8 mouse cellular contexts compared by ENCODE assay signal in genomic region chr11:103170494-103171285, GRCm38 (mm10). TPM values are rescaled to one million over a fixed set of nuclear protein-coding genes. Genes with fewer than 3 reads are reported as not detected.
DNase-seq lines count a peak whose midpoint lies in the region; ATAC-seq and TF ChIP-seq lines count a peak whose summit lies in the region.

Fmnl1 (plus strand) TSS chr11:103171107.

- H3K4me2 ChIP-seq in embryonic facial prominence, embryonic 12.5 days (replicated peaks): peak within 1 kb of the TSS; percentile 99

- WGBS in embryonic facial prominence, embryonic 12.5 days: 2% methylated on average over 55 of the region's 84 CpGs

- no peaks in the 10 kb centered on the region for H3K36me3 ChIP-seq in C2C12 (ENCODE audit: control insufficient read depth, insufficient read depth)
- no peaks in the 10 kb centered on the region for H3K36me3 ChIP-seq in ES-Bruce4 (ENCODE audit: control insufficient read depth, insufficient read depth, low read length, poor library complexity, severe bottlenecking)
- H3K36me3 ChIP-seq in embryonic facial prominence, embryonic 12.5 days: no peaks in the 10 kb centered on the region

- DNase-seq in heart, postnatal 4 days: peak; percentile 43
- peak in 1 of 2 experiments; percentile 44 for DNase-seq in layer of hippocampus, postnatal 25 days (ENCODE audit: extremely low spot score in 1 of 2, low spot score in 1 of 2)
- DNase-seq in lung, postnatal 4 days: peak; percentile 73 to 77
- peak; percentile 50 to 78 for DNase-seq in spleen, postnatal 10 days (ENCODE audit: low spot score in 2 of 2)
- no peak for DNase-seq in urinary bladder, postnatal 25 days (ENCODE audit: low spot score)

- H3ac ChIP-seq in C2C12 (ENCODE audit: control insufficient read depth, insufficient read length, low read depth): peak within 1 kb of the TSS; percentile 49

- ATAC-seq in embryonic facial prominence, embryonic 12.5 days (ENCODE audit: insufficient number of reproducible peaks, insufficient read depth, low FRiP score, low TSS enrichment): no peak

- TF ChIP-seq CTCF in C2C12 (IDR thresholded peaks at IDR 0.05; ENCODE audit: control insufficient read depth, insufficient read depth, insufficient read length) (no peak), ES-Bruce4 (IDR thresholded peaks at IDR 0.05; ENCODE audit: low read depth, low read length) (no peak)

- H3K4me1 ChIP-seq in ES-Bruce4 (ENCODE audit: control insufficient read depth, insufficient read depth, low read length): peaks cover 2% of the 10 kb centered on the region
- peaks cover 8% of the 10 kb centered on the region; the same call in 1 of the 2 replicates for H3K4me1 ChIP-seq in embryonic facial prominence, embryonic 12.5 days

- no peaks in the 10 kb centered on the region for H3K79me2 ChIP-seq in C2C12 (ENCODE audit: control insufficient read depth, insufficient read depth)

- no peak within 1 kb of the TSS for H3K27ac ChIP-seq in ES-Bruce4 (ENCODE audit: insufficient read depth, low read length)
- H3K27ac ChIP-seq in embryonic facial prominence, embryonic 12.5 days: 0 out of 2 replicates have a peak within 1 kb of the TSS, but pooled peaks have one; percentile 3

- H3K9me3 ChIP-seq in ES-Bruce4 (replicated peaks; ENCODE audit: control insufficient read depth, insufficient read depth, low read length, poor library complexity, severe bottlenecking): no peaks in the 10 kb centered on the region
- H3K9me3 ChIP-seq in embryonic facial prominence, embryonic 12.5 days: no peaks in the 10 kb centered on the region

- TF ChIP-seq EP300 in ES-Bruce4 (IDR thresholded peaks at IDR 0.05; ENCODE audit: insufficient read depth, low read depth, low read length): no peak

- H3K4me3 ChIP-seq in C2C12 (ENCODE audit: insufficient read depth, poor library complexity, severe bottlenecking) (peak within 1 kb of the TSS; percentile 27), ES-Bruce4 (ENCODE audit: low read depth, low read length) (peak within 1 kb of the TSS; percentile 68)
- H3K4me3 ChIP-seq in embryonic facial prominence, embryonic 12.5 days: peak within 1 kb of the TSS; percentile 58

- peak within 1 kb of the TSS; percentile 84 for H3K9ac ChIP-seq in ES-Bruce4 (ENCODE audit: low read depth, poor library complexity, severe bottlenecking)
- H3K9ac ChIP-seq in embryonic facial prominence, embryonic 12.5 days: peak within 1 kb of the TSS; percentile 43

- H3K27me3 ChIP-seq in C2C12 (ENCODE audit: control insufficient read depth, insufficient read depth, insufficient read length) (no peaks in the 10 kb centered on the region), ES-Bruce4 (ENCODE audit: control insufficient read depth, insufficient read depth, low read length, poor library complexity, severe bottlenecking) (peaks cover 9% of the 10 kb centered on the region)
- peaks cover 52% of the 10 kb centered on the region for H3K27me3 ChIP-seq in embryonic facial prominence, embryonic 12.5 days

- no peak for TF ChIP-seq POLR2A in ES-Bruce4 (IDR thresholded peaks at IDR 0.05; ENCODE audit: insufficient read depth, low read length)

- H3K79me3 ChIP-seq in C2C12 (ENCODE audit: low read depth): no peaks in the 10 kb centered on the region

TF ChIP-seq in C2C12, 6 proteins besides CTCF, POLR2A, EP300 and RAD21:
- TF ChIP-seq FOSL1 (IDR thresholded peaks at IDR 0.05; ENCODE audit: insufficient read depth, low read length, poor library complexity, severe bottlenecking) (no peak), MYOD1 (IDR thresholded peaks at IDR 0.05; ENCODE audit: control insufficient read depth, insufficient read length, low read depth) (no peak), MYOG (IDR thresholded peaks at IDR 0.05; ENCODE audit: control insufficient read depth, extremely low read depth, insufficient read length) (no peak), CEBPB (IDR thresholded peaks at IDR 0.05; ENCODE audit: low read depth) (no peak), MAX (IDR thresholded peaks at IDR 0.05) (no peak), USF1 (IDR thresholded peaks at IDR 0.05; ENCODE audit: low read depth) (no peak)

RNA-seq across cellular contexts. Expression of gene Fmnl1, which starts in this region (rescaled TPM):
- 3.7 TPM for polyA plus RNA-seq in C2C12 (2012; fragmentation: generic; extraction: Trizol)
- polyA plus RNA-seq in ES-Bruce4 (2011; ENCODE audit: insufficient read depth, insufficient read length, low read depth, missing spikeins): 1.7 and 4.9 TPM in 2 replicates
- 0.97 and 1.8 TPM in 2 replicates for polyA plus RNA-seq in embryonic facial prominence, embryonic 12.5 days (2016; fragmentation: Nextera tagmentation; extraction: Ambion mirVana)
- total RNA-seq in heart, postnatal 4 days (2021): 1 to 10 TPM; 7.4 to 8.6 TPM
- 100 to 1,000 TPM; 127 to 147 TPM for total RNA-seq in layer of hippocampus, postnatal 25 days (2021)

Comparison
In these comparisons a context has a peak if more than half of its experiments do, and no peak if none do; other contexts are left out.
1. RNA of gene Fmnl1 (total RNA-seq): 127 to 147 TPM in layer of hippocampus, postnatal 25 days; 7.4 to 8.6 TPM in heart, postnatal 4 days; every median in the first group is over 10 times any median in the second.
2. Peak in every context shown above with its lines, with median percentiles within 50 percentile points of each other: H3K4me3 ChIP-seq.